Mouse (Mus musculus) urinary bladder, postnatal 36 days (tissue): ENCODE measurements at regions not wholly inside any gene's neighbourhood (a gene's known extent, or its start where the extent isn't known, plus 50 kb on each side); places are given as distances from the start of the nearest gene placed in this dataset.

Experiments
- DNase-seq, 2 experiments: peaks; one replicate each; pipeline ENCODE4 v3.0.0; 2022; ENCODE audit warnings: low spot score in 2 of 2, mixed read lengths in 1 of 2

- no peak for DNase-seq
These were observed 152.3 kb downstream of the Atp23 start for GRCm38 (mm10) chr10:126748696-126749466.

- no peak for DNase-seq
These were observed 166.5 kb downstream of the Atp23 start for GRCm38 (mm10) chr10:126734661-126735060.

GRCm38 (mm10) chr10:126727840-126728239, 173.3 kb downstream of the Atp23 start:
- no peak for DNase-seq

GRCm38 (mm10) chr10:126717961-126718360, 183.2 kb downstream of the Atp23 start:
- no peak for DNase-seq

GRCm38 (mm10) chr10:126711758-126712157, 189.4 kb downstream of the Atp23 start:
- DNase-seq = no peak

- no peak for DNase-seq
These were observed 191.8 kb downstream of the Atp23 start for GRCm38 (mm10) chr10:126709219-126709917.

GRCm38 (mm10) chr10:126708730-126709129, 192.4 kb downstream of the Atp23 start:
- no peak for DNase-seq

GRCm38 (mm10) chr10:126708215-126708614, 192.9 kb downstream of the Atp23 start:
- no peak for DNase-seq

GRCm38 (mm10) chr10:126697086-126697485, 204.1 kb downstream of the Atp23 start:
- DNase-seq = no peak

GRCm38 (mm10) chr10:126690914-126691673, 210.1 kb downstream of the Atp23 start:
- no peak for DNase-seq

GRCm38 (mm10) chr10:126680275-126681184, 220.6 kb downstream of the Atp23 start:
- no peak for DNase-seq

GRCm38 (mm10) chr10:126679224-126680120, 221.7 kb downstream of the Atp23 start:
- DNase-seq = no peak

GRCm38 (mm10) chr10:126673437-126673836, 227.7 kb downstream of the Atp23 start:
- DNase-seq = no peak

GRCm38 (mm10) chr10:126664408-126665083, 236.6 kb downstream of the Atp23 start:
- DNase-seq = no peak

GRCm38 (mm10) chr10:126663461-126664013, 237.6 kb downstream of the Atp23 start:
- no peak for DNase-seq

GRCm38 (mm10) chr10:126662765-126663164, 238.4 kb downstream of the Atp23 start:
- DNase-seq = no peak

GRCm38 (mm10) chr10:126661095-126661615, 240.0 kb downstream of the Atp23 start:
- no peak for DNase-seq

- no peak for DNase-seq
These were observed 241.1 kb downstream of the Atp23 start for GRCm38 (mm10) chr10:126660024-126660423.

- no peak for DNase-seq
These were observed 248.5 kb downstream of the Atp23 start for GRCm38 (mm10) chr10:126652693-126653092.
